Mouse (Mus musculus) lung, embryonic 14.5 days (tissue): ENCODE results near the gene Tmprss13. TPM values are rescaled to one million over a fixed set of nuclear protein-coding genes. Genes with fewer than 3 reads are reported as not detected.
A peak's percentile ranks its signal among the peaks of the same experiment; 100 is the strongest.

Experiments
- ATAC-seq: fragments of 200-750 bp; cut with Nextera tagmentation; 2 replicates; pipeline ENCODE4 v1.8.0; 2017; ENCODE audit warnings: mild to moderate bottlenecking, moderate TSS enrichment, moderate library complexity; ENCODE audit not compliant: insufficient read depth
- DNase-seq: peaks from one replicate; pipeline ENCODE4 v3.0.0-alpha.2; 2015
- H3K27ac ChIP-seq: fragments of 300-500 bp; sonication (generic); 2 replicates; pipeline ENCODE4 v1.5.1; 2014; ENCODE audit warnings: low read depth, mild to moderate bottlenecking, moderate library complexity
- H3K27me3 ChIP-seq: fragments of 300-500 bp; sonication (generic); 2 replicates; pipeline ENCODE4 v1.6.1; 2014; ENCODE audit warnings: low read length, control low read depth; ENCODE audit not compliant: insufficient read depth
- H3K36me3 ChIP-seq: fragments of 300-500 bp; sonication (generic); 2 replicates; pipeline ENCODE4 v1.6.1; 2014; ENCODE audit warnings: control low read depth; ENCODE audit not compliant: insufficient read depth
- H3K4me1 ChIP-seq: fragments of 300-500 bp; sonication (generic); 2 replicates; pipeline ENCODE4 v1.6.1; 2014; ENCODE audit warnings: antibody characterized with exemption, control low read depth; ENCODE audit not compliant: insufficient read depth
- H3K4me2 ChIP-seq: fragments of 300-500 bp; sonication (generic); 2 replicates; pipeline ENCODE4 v1.6.1; 2014; ENCODE audit warnings: mild to moderate bottlenecking
- H3K4me3 ChIP-seq: fragments of 300-500 bp; sonication (generic); 2 replicates; pipeline ENCODE4 v1.5.1; 2014; ENCODE audit warnings: low read depth, low read length
- H3K9ac ChIP-seq: fragments of 300-500 bp; sonication (generic); 2 replicates; pipeline ENCODE4 v1.6.1; 2014
- H3K9me3 ChIP-seq: fragments of 300-500 bp; sonication (generic); 2 replicates; pipeline ENCODE4 v1.6.1; 2016; ENCODE audit warnings: low read depth, low read length, control low read depth
- CTCF ChIP-seq: IDR thresholded peaks from 2 replicates; pipeline ENCODE4 v1.5.1; 2016; ENCODE audit warnings: antibody characterized with exemption, low read depth
- WGBS: fragments of 180-500 bp; shearing (Covaris S2); extraction: QIAGEN DNeasy Blood & Tissue Kit; methylation state at CpG from one replicate; pipeline ENCODE4 v1.1.7; 2014; 5-methylcytosine and 5-hydroxymethylcytosine counted together
- polyA plus RNA-seq: library from polyadenylated mRNA; unstranded; fragments of >200 nt; fragmentation: Nextera tagmentation; extraction: Ambion mirVana; gene quantifications from 2 replicates; pipeline ENCODE4 v1.2.1, GENCODE M21; 2014

The Tmprss13 gene
- polyA plus RNA-seq, 1 experiment from 2014 or later = 0.12 TPM

GRCm38 (mm10) chr9:45349851-45350250 is 31.0 kb downstream of the Tmprss13 start:
- H3K4me2 ChIP-seq = no peak overlapping the region
- H3K9ac ChIP-seq = no peak overlapping the region
- WGBS = 11% methylated on average over 5 of the region's 5 CpGs
- H3K27me3 ChIP-seq = no peaks in the 10 kb centered on the region
- DNase-seq (no peak), ATAC-seq (no peak)
- H3K36me3 ChIP-seq = no peaks in the 10 kb centered on the region
- H3K27ac ChIP-seq = no peak overlapping the region
- H3K4me1 ChIP-seq = no peaks in the 10 kb centered on the region
- no peaks in the 10 kb centered on the region for H3K9me3 ChIP-seq
- no peak overlapping the region for H3K4me3 ChIP-seq
- no peak for TF ChIP-seq CTCF

- no peak for TF ChIP-seq CTCF
- ATAC-seq = no peak
- no peak overlapping the region for H3K27ac ChIP-seq
- H3K4me2 ChIP-seq = no peak overlapping the region
- H3K4me1 ChIP-seq = no peaks in the 10 kb centered on the region
- no peak overlapping the region for H3K9ac ChIP-seq
- H3K4me3 ChIP-seq = no peak overlapping the region
- no peaks in the 10 kb centered on the region for H3K27me3 ChIP-seq
- no peaks in the 10 kb centered on the region for H3K9me3 ChIP-seq
- DNase-seq = no peak
- H3K36me3 ChIP-seq = no peaks in the 10 kb centered on the region
- 81% methylated on average over 2 of the region's 2 CpGs for WGBS
Observed at GRCm38 (mm10) chr9:45355192-45355591, 36.3 kb downstream of the Tmprss13 start.

GRCm38 (mm10) chr9:45358356-45358755 is 39.5 kb downstream of the Tmprss13 start:
- no peak overlapping the region for H3K4me2 ChIP-seq
- H3K36me3 ChIP-seq = no peaks in the 10 kb centered on the region
- H3K27me3 ChIP-seq = no peaks in the 10 kb centered on the region
- no peak overlapping the region for H3K27ac ChIP-seq
- DNase-seq (no peak), ATAC-seq (no peak)
- H3K9ac ChIP-seq = no peak overlapping the region
- H3K4me3 ChIP-seq = no peak overlapping the region
- WGBS = 28% methylated on average over 7 of the region's 7 CpGs
- TF ChIP-seq CTCF = no peak
- no peaks in the 10 kb centered on the region for H3K9me3 ChIP-seq
- H3K4me1 ChIP-seq = no peaks in the 10 kb centered on the region

- Histone ChIP-seq H3K27me3 (no peaks in the 10 kb centered on the region), H3K4me1 (no peaks in the 10 kb centered on the region), H3K36me3 (no peaks in the 10 kb centered on the region), H3K4me2 (no peak overlapping the region), H3K9me3 (no peaks in the 10 kb centered on the region), H3K27ac (peak overlapping the region; percentile 24; the same call in 1 of the 2 replicates), H3K4me3 (no peak overlapping the region), H3K9ac (no peak overlapping the region; the same call in 1 of the 2 replicates)
- 16% methylated on average over 2 of the region's 2 CpGs for WGBS
- ATAC-seq (no peak), DNase-seq (peak; percentile 21)
- no peak for TF ChIP-seq CTCF
Observed at GRCm38 (mm10) chr9:45362051-45362461, 43.2 kb downstream of the Tmprss13 start.

- ATAC-seq = no peak
- no peak overlapping the region for H3K4me2 ChIP-seq
- H3K27me3 ChIP-seq = no peaks in the 10 kb centered on the region
- H3K9me3 ChIP-seq = no peaks in the 10 kb centered on the region
- WGBS = 60% methylated on average over 7 of the region's 7 CpGs
- TF ChIP-seq CTCF = no peak
- no peak overlapping the region for H3K27ac ChIP-seq
- no peak overlapping the region for H3K4me3 ChIP-seq
- H3K36me3 ChIP-seq = no peaks in the 10 kb centered on the region
- DNase-seq = no peak
- H3K9ac ChIP-seq = no peak overlapping the region
- no peaks in the 10 kb centered on the region for H3K4me1 ChIP-seq
Observed at GRCm38 (mm10) chr9:45363639-45364214, 44.8 kb downstream of the Tmprss13 start.

- H3K4me1 ChIP-seq = peaks cover 4% of the 10 kb centered on the region; the same call in 1 of the 2 replicates
- no peaks in the 10 kb centered on the region for H3K27me3 ChIP-seq
- ATAC-seq = no peak
- no peak overlapping the region for H3K4me3 ChIP-seq
- no peaks in the 10 kb centered on the region for H3K36me3 ChIP-seq
- no peak for DNase-seq
- H3K4me2 ChIP-seq = no peak overlapping the region
- H3K9ac ChIP-seq = no peak overlapping the region
- TF ChIP-seq CTCF = no peak
- no peaks in the 10 kb centered on the region for H3K9me3 ChIP-seq
- WGBS = 50% methylated on average over 8 of the region's 8 CpGs
- no peak overlapping the region for H3K27ac ChIP-seq
Observed at GRCm38 (mm10) chr9:45367716-45368115, 48.8 kb downstream of the Tmprss13 start.

- no peak for TF ChIP-seq CTCF
- no peak overlapping the region for H3K4me2 ChIP-seq
- no peaks in the 10 kb centered on the region for H3K27me3 ChIP-seq
- peaks cover 4% of the 10 kb centered on the region; the same call in 1 of the 2 replicates for H3K4me1 ChIP-seq
- H3K9me3 ChIP-seq = no peaks in the 10 kb centered on the region
- no peak for DNase-seq
- no peak overlapping the region for H3K4me3 ChIP-seq
- no peak overlapping the region for H3K27ac ChIP-seq
- H3K9ac ChIP-seq = no peak overlapping the region
- no peak for ATAC-seq
- no peaks in the 10 kb centered on the region for H3K36me3 ChIP-seq
- WGBS = 33% methylated on average over 5 of the region's 5 CpGs
Observed at GRCm38 (mm10) chr9:45368341-45368901, 49.5 kb downstream of the Tmprss13 start.
